Mouse (Mus musculus) gastrocnemius, adult 2 months (tissue): ENCODE measurements around the gene Timm23. TPM values are rescaled to one million over a fixed set of nuclear protein-coding genes. Genes with fewer than 3 reads are reported as not detected.
A peak's percentile ranks its signal among the peaks of the same experiment; 100 is the strongest.
"Not testable (repeated sequence)": the region's sequence is repeated elsewhere in the genome, so short reads cannot be mapped to it uniquely, and the experiment has no call there.

Source experiments
- DNase-seq: peaks from one replicate; pipeline ENCODE4 v3.0.0; 2022
- H3K27ac ChIP-seq: fragments of 200-600 bp; 2 replicates; pipeline ENCODE4 v1.8.1; 2022; ENCODE audit warnings: mild to moderate bottlenecking
- H3K4me3 ChIP-seq: fragments of 200-600 bp; 2 replicates; pipeline ENCODE4 v1.8.1; 2022; ENCODE audit warnings: mild to moderate bottlenecking, moderate library complexity
- CTCF ChIP-seq: fragments of 200-600 bp; IDR thresholded peaks from 2 replicates; pipeline ENCODE4 v1.8.1; 2022; ENCODE audit warnings: antibody characterized with exemption, mild to moderate bottlenecking, moderate library complexity
- intact Hi-C: fragments of 180-260 bp; cut with DNase I; formaldehyde crosslinking; loops from one replicate; pipeline ENCODE4 v1.15.1; 2025
- total RNA-seq, 2 experiments: library from RNA; stranded (reverse); gene quantifications; 2 replicates each; pipeline ENCODE4 v1.2.3; 2021

Gene Timm23
- total RNA-seq, 2 experiments from 2014 or later: 187 to 209 TPM

DNA sequence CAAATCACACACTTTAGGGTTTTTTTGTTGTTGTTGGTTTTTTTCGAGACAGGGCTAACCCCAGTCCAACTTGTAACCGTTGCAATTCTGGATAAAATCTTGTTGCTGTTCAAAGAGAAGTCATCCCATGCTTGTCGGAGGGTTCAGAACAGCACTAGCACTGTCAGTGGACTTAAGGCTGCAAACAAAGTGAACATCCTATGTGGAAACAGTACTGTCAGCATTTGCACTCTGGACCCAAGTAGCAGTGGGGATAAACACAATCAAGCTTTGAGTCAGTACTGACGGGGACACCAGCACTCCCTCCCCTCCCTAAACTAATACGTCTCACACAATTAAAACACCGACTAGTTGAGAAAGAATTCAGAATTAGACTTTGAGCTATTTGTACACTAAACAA, 20.8 kb downstream of the Timm23 start:
- DNase-seq: no peak
- no peak for TF ChIP-seq CTCF
- H3K27ac ChIP-seq: no peak overlapping the region
- intact Hi-C loops: no loop called here
- H3K4me3 ChIP-seq: no peak overlapping the region

DNA sequence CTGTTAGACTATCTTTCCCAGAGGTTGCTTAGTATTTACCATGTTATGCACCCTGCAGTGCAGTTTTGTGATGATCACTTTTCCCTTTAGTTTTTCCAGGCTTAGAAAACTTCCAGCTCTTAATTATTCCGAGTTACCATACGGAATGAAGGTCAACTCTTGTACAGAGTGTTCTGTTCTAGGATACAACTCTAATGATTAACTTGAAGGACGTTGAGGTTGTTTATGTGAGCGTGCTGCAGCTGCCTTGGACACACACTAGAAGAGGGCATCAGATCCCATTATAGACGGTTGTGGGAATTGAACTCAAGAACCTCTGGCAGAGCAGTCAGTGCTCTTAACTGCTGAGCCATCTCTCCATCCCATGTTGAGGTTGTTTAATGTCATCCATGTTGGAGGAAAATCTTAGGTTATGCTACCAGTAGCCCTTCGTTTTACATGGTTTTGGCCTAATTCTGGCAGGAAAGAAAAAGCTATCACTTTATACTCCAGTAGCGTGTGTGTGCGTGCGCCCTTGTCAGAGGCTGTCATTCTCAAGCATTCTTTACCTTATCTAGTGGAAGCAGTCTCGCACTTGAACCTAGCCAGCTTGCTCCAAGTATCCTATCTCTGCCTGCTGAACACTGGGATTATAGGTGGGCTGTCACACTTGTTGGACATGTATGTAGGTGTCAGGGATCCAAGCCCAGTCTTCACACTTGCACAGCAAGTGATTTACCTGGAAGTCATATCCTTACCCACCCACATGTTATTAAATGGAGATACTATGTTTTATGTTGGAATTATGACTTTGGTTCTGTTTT, 22.1 kb downstream of the Timm23 start:
- TF ChIP-seq CTCF: no peak
- intact Hi-C loops: no loop called here
- Histone ChIP-seq H3K4me3 (no peak overlapping the region), H3K27ac (no peak overlapping the region)
- DNase-seq: no peak

DNA sequence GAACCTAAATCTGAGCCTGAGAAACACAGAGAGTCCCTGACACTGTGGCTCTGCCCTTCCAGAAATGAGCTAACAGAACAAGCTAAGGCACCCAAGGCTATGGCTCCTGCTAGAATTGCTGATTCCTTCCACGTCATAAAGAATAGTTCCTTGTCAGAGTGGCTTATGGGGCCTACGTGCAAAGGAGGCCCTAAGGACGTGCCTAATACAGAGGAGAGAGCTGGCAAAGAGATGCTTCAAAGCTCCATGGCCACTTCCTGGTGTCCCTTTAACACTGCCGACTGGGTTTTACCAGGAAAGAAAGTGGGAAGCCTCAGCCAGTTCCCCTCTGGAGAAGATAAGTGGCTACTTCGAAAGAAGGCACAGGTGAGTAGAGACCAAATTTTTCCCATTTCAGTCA, 25.1 kb downstream of the Timm23 start:
- DNase-seq, H3K4me3 ChIP-seq, intact Hi-C loops, H3K27ac ChIP-seq: not testable (repeated sequence)

DNA sequence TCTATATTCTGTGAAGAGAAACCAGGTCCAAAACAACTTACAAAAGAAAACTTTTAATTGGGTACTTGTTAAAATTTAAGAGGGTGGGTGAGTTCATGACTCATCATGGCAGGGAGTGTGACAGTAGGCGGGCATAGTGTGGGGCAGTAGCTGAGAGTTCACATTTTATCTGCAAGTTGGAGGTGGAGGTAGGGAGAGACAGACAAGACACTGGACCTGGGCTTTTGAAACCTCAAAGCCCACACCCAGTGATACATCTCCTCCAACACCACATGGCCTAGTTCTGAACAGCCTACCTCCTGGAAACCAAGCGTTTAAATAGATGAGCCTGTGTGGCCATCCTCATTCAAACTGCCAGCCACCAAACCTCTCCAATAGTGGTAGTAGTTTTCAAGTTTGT, 26.4 kb downstream of the Timm23 start:
- no peak for TF ChIP-seq CTCF
- H3K4me3 ChIP-seq: no peak overlapping the region
- H3K27ac ChIP-seq: no peak overlapping the region
- intact Hi-C loops: no loop called here
- no peak for DNase-seq

DNA sequence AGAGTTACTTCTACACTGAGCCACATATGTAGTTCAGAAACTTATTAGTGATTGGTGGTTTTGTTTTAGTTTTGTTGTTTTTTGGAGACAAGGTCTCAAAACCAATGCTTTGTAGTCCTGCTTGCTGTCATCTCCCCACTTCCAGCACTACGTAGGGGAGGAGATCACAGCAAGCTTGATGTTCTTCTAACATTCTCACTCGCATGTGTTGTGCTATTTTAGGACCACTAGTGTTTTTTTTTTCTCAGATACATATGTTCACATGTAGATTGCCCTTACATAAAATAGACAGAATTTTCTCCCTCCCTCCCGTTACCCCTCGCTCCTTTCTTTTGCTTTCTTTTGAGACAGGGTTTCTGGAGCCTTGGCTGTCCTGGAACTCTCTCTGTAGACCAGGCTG, 31.6 kb downstream of the Timm23 start:
- intact Hi-C loops: no loop called here
- H3K4me3 ChIP-seq: no peak overlapping the region
- no peak for TF ChIP-seq CTCF
- no peak overlapping the region for H3K27ac ChIP-seq
- no peak for DNase-seq

DNA sequence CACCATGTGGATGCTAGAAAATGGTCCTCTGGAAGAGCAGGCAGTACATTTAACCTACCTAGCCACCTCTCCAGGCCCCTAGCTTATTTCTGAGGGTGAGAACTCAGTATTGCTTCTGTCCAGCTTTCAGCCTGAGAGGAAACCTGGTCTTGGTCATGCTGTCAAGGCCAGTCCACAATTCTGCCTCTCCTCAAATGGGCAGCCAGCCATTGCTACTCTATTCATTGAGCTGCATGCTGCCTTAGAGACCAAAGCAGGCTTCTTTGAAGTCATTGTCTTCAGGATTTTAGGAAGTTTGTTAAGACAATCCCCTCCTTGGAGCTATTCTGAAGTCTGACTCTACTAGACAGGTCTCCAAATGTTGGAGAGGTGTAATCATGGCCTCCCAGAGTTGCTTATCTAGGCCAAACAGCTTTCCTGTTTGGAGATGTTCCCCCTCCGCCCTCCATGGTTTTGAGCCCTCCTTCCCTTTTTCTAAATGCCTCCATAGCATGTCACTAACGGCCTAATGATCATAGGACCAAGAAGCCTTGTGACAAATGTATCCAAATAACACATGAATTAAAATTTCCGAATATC, 33.0 kb downstream of the Timm23 start:
- Histone ChIP-seq H3K4me3 (no peak overlapping the region), H3K27ac (0 out of 2 replicates have a peak overlapping the region, but pooled peaks have one; percentile 2)
- no peak for DNase-seq
- TF ChIP-seq CTCF: no peak
- intact Hi-C loops: no loop called here

DNA sequence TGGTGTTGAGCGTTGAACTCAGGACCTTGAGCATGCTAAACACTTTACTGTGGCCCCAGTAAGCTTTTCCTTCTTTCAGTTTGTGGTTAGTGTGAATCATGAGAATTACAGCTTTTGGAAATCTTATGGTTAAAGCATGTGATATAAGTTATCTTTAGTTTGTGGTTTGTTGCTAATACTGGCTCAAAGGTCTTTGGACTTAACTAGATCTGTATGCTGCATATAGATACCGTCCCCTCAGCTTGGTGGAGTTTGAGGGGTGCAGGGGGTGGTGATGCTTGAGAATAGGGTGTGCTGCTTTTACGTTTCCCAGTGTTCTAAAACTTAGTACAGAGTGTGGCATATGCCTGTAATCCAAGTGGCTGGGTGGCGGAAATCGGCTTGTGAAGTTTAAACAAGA, 34.4 kb downstream of the Timm23 start:
- Histone ChIP-seq H3K27ac (no peak overlapping the region), H3K4me3 (no peak overlapping the region; the same call in 1 of the 2 replicates)
- no peak for DNase-seq
- intact Hi-C loops: no loop called here
- TF ChIP-seq CTCF: no peak

DNA sequence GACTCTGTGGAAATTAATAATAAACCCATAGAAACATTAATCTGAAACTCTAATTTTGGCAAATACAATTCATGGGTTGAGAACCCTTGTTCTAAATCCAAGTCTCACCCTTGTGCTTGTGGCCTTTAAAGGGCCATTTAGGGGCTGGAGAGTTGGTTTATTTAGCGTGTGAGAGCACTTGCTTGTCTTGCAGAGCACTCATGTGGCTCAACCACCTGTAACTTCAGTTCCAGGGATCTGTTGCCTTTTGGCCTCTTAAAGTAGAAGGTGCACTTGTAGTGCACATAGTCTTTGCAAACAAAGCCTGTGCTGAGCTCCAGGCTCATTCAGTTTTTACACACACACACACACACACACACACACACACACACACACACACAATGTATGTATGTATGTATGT, 34.9 kb downstream of the Timm23 start:
- intact Hi-C loops: no loop called here
- DNase-seq: no peak
- Histone ChIP-seq H3K27ac (no peak overlapping the region), H3K4me3 (no peak overlapping the region)
- no peak for TF ChIP-seq CTCF

DNA sequence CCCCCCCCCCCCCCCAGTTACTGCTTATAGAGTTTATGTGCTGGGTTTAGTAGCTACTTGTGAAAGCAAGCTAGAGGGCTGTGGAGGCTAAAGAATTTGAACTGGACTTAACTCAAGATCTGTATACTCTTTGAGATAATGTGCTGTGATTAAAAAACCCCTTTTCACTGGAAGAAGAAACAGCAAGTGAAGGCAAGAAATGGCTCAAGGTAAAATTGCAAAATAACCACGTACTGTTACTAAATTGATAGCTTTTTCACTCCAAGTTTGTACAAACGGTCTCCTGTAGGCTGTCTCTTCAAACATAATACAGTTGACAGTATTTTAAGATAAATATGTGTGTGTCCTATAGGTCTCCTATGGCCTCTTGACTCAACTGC, 35.6 kb downstream of the Timm23 start:
- peak overlapping the region; percentile 78; the same call in 1 of the 2 replicates for H3K27ac ChIP-seq
- DNase-seq: no peak
- peak overlapping the region; percentile 77 for H3K4me3 ChIP-seq
- no peak for TF ChIP-seq CTCF
- intact Hi-C loops: no loop called here

DNA sequence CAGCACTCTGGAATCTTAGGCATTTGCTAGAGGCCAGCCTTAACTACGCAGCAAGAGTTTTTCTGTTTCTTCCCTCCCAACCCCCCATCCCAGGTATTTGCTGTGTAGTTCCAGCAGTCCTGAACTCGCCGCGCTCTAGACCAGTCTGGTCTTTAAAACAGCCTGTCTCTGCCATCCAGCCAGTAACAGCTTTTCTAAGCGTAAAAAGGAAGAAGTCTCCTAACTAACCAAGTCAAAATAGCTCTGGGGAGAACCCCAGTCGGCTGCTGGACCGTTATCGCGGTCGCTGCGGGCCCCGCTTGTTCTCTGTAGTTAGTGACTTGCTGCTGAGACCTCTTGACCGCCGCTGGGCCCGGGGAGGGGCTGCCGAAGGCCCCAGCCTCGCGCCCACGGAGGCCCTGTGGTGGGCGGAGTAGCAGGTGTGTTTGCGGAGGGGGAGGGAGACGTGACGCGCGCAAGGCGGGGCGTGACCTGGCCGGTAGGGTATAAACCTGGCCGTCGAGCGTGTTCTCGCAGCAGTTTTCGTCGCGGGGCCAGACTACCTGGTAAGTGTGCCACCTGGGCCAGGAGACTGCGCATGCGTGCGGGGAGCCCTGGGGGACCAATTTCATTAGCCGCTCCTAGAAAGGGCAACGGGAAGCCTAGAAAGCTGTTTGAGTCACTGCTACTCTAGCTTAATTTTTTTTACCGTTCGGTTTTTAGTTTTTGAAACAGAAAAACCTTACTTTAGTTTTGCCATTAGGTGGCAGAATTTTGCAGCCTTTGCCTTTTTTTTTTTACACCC, 36.2 kb downstream of the Timm23 start:
- DNase-seq: peak; percentile 83
- intact Hi-C loops: no loop called here
- Histone ChIP-seq H3K27ac (peak overlapping the region; percentile 78), H3K4me3 (peak overlapping the region; percentile 77)
- peak; percentile 24; the same call in 1 of the 2 replicates for TF ChIP-seq CTCF

DNA sequence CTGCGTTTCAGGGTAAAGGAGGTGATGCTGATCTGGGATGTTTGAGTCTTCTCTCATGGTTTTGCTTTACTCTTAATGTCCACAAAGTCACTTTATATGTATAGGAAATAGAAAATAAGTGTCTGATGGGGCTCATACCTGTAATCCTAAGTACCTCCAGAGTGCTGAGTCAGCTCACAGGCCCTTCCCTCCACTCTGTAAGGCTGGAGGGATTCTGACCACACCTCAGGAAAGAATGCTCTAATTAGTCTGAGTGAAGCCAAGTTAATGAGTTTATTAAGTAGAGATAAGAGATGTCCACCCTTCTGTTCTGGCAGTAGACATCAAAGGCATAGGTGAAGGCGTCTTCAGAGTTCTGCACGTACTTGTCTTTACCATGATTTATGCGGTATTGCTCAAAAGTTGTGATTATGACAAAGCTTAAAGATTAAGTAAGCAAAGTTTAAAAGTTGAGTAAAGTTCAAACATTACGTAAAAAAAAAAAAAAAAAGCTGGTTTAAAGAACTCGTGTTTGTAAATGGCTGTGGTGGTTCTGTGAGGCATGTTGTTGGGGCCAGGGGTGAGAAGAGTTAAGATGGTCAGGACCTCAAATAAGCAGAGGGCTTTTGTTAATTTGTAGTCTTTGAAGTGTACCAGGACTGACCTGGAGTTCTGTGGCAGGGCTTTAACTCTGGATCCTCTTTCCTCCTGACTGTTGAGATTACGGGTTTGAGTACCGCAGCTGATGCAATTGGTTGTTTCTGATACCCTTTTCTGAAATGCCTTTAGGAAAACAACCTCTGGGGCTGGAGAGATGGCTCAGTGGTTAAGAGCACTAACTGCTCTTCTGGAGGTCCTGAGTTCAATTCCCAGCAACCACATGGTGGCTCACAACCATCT, 37.3 kb downstream of the Timm23 start:
- H3K27ac ChIP-seq: peak overlapping the region; percentile 78; the same call in 1 of the 2 replicates
- TF ChIP-seq CTCF: no peak
- intact Hi-C loops: no loop called here
- H3K4me3 ChIP-seq: no peak overlapping the region
- no peak for DNase-seq

DNA sequence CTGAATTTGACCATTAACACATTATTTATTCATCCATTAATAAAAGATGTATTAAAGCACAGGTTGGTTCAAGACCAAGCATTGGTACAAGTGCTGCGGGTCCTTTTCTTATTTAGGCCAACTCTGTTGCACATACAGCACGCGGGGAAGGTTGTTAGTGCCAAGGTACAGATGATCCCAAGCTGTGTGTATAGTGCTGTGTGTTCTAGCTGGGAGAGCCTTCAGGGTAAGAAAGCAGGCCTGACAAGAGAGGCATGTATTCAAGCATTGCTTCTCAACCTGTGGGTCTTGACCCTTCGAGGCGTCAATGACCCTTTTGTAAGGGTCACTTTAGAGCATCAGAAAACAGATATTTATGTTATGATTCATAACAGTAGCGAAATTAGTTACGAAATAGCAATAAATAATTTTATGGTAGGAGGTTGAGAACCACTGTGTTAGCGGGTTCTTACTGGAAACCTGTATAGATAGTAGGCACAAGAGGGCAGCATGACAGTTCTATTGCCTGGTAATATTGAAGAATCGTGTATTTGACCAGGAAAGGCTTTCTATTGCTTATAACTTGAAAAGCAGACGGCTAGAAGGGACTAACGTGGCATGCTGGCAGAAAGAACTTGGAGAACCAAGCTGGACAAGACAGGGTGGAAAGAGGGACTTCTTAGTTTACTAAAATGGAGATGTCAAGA, 38.4 kb downstream of the Timm23 start:
- intact Hi-C loops: no loop called here
- H3K4me3 ChIP-seq: no peak overlapping the region
- TF ChIP-seq CTCF: no peak
- DNase-seq: no peak
- no peak overlapping the region for H3K27ac ChIP-seq
